Mouse (Mus musculus) liver, adult 2 months (tissue): ENCODE measurements around the gene Magi2.

Source experiments
- CTCF ChIP-seq: fragments of 200-500 bp; IDR thresholded peaks from 2 replicates; pipeline ENCODE4 v1.5.1; 2011; ENCODE audit warnings: low read depth, low read length, control low read depth
- POLR2A ChIP-seq: fragments of 200-500 bp; IDR thresholded peaks from 2 replicates; pipeline ENCODE4 v1.6.1; 2011; ENCODE audit warnings: low read length, control low read depth; ENCODE audit not compliant: insufficient read depth; ENCODE audit errors: extremely low read depth

DNA sequence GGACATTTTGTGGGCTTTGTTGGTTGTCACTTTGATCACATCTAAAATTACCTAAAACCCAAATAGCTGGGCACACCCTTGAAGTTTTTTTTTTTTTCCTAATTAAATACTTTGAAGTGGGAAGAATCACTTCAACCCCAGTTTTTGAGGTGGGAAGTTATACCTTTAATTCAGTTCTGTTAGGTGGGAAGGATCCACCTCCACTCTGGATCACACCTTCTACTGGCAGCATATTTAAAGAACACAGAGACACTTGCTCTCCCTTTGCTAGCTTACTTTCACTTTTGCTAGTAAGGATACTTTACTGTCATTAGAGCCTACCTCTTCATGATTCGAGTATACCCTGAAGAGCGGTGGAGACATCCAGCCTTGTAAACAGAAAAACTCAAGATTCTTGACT lies 981.3 kb downstream of the Magi2 start:
- TF ChIP-seq POLR2A (no peak), CTCF (no peak)
